Mouse (Mus musculus) embryo, embryonic 11.5 days (tissue): ENCODE measurements around the gene Thada.

Experiments used
- DNase-seq: peaks from one replicate; pipeline ENCODE4 v3.0.0-alpha.2; 2012; ENCODE audit warnings: low read depth, low spot score

Thada gene

DNA sequence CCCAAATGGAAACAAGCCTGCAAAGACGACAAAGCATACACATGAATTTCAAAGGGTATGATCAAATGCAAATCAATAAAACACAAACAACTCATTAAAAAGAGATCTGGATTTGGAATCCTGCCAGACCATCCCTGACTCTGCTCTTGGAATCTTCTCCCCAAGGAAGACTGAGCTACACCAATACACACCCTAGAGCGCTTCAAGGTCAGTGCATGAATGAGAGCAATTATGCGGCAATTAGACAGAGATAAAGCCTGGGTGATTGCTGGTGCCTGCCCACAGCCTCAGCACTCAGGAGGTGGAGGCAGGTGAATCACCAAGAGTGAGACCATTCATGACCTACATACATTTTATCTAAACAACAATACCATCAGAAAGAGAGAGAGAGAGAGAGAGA is 114.7 kb downstream of the Thada start:
- no peak for DNase-seq

DNA sequence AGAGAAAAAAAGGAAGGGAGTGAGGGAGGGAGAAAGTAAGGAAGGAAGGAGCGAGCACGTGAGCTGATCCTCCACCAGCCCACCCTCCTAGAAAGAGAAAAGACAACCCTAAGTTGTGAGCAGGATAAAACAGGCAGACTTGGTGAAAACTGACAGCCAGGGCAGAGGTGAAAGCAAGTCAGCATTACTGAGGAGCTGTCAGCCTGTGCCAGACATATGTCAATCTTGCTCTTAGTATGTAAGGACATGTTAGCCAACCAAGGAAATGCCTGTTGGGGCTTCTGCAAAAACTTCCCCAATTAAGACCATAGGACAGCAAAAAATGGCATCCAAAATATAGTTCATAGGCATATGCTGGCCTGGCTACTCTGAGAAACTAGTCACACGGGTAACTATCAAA is 117.1 kb downstream of the Thada start:
- DNase-seq: no peak

DNA sequence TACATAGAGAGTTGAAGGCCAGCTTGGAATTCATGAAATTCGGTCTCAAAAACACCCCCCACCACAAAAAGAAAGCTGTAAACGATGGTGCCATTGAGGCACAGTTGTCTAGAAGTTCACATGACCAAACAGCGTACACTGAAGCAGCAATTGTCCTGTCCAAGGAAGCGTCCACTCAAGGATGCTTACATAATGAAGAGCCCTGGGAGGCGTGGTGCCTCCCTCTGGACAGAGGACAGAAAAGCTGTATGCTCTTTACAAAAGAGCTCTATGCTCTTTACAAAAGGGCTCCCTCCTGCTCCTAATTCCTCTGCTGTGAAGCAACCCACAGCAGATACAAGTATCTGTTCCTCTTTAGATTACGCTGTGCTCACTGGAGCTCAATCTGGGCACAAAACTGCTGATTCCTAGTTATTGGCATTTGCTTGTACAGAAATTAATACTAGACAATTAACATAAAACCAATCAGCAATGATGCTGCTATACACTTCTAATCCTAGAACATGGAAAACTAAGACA is 123.6 kb downstream of the Thada start:
- no peak for DNase-seq

DNA sequence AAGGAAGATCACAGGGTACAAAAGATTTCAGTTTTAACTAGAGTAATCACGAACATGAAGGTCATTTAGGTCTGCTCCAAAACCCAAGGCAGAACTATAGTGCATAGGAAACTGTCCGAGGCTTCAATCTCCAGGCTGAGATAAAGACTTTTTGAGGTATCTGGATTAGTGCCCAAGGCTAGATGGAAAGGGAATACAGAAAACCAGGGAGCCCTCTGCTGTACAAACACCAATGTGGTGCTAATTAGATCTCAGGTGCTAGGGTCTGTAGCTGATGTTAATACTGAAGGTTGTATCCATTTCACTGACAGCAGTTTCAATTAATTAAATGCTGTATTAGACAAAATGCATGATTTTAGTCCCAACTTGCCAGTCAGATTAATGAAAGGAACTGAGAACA is 124.3 kb downstream of the Thada start:
- no peak for DNase-seq

DNA sequence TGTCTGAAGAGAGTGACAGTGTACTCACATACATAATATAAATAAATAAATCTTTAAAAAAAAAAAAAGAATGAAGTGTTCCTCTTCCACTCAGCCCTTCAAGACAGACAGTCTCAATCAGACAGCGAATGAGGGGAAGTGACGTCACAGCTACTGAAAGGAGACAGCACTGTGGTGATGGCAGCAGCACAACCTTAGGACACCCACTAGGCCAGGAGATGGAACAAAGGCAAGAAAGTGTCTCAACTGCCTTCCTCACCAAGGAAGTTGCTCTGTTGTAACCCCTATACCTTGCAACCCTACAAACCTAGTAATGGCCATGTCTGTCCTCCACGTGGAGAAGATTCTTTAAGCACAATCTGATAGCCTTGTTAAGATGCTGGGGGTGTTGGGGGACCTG is 125.4 kb downstream of the Thada start:
- DNase-seq: no peak

DNA sequence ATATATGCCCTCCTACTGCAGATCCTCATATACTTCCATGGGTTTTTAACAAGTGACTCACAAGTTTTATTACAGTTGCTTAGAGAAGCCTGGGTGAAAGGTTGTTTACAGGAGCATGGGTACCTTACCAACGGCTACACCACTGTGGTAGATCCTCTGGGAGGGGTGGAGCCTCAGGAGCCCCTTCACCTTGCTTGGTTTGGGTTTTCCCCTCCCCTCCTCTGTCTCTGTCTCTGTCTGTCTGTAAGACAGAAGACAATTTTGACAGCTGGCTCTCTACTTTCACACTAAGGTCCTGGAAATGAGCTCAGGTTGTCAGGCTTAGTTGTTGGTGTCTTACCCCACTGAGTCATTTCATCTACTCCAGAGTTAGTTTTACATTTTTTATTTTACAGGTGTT is 130.0 kb downstream of the Thada start:
- no peak for DNase-seq

DNA sequence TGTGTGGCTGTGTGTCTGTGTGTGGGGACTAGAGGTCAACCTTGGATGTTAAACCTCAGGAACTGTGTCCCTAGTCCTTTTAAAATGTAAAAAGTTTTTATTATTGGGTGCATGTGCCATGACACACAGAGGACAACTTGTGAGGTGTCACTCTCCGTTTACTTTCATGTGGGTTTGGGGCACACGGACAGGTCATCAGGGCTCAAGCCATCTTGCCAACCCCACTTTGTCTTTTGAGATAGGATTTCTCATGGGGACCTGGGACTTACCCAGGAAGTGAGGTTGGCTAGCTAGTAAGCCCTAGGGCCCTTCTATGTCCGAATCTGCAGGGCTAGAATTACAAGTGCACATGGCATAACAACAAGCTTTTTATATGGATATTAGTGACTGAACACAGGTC is 130.9 kb downstream of the Thada start:
- no peak for DNase-seq

DNA sequence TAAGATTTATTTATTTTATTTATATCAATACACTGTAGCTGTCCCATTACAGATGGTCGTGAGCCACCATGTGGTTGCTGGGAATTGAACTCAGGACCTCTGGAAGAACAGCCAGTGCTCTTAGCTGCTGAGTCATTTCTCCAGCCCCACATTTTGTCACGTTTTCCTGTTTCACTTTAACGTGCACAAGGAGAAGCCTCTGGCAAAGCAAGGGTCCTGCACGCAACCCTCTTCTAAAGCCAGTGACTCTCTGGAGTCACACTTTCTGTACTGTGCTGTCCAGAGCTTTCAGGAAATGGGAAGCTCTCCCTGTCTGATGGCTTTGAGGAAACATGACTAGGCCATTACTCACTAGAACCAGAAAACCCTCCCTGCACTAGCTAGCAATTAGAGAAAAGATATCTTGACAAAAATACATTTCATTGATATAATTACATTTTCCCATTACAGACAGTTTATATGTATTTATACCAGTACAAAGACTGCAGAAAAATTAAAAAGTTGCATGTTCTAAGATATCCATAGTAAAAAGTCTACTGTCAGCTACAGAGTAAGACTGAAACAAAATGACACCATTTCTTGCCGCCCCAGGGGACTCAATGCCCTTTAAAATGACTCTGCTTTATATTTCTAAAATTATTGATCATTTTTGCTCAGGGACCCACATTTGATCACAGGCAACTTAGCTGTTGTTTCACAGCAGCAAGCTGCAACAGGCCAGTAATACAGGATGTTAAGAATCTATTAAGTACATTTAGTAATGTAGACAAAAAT is 131.6 kb downstream of the Thada start:
- no peak for DNase-seq

DNA sequence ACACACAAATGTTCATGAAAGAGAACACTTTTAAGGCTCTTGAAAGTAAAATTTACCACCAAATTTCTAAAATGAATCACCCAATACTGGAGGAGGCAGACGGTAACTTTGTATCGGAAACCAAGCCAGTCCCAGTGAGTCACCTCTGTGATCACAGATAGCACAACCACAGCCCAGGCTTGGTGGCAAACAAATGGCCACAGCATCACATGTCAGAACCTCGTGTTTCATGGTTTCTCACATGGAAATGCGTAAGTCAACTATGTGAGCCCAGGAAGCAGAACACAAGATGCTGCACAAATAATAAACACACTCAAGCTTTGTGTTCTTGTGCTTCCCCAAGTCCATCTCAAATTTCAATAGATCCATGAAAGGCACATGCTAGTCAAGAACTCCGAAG is 133.1 kb downstream of the Thada start:
- DNase-seq: no peak

DNA sequence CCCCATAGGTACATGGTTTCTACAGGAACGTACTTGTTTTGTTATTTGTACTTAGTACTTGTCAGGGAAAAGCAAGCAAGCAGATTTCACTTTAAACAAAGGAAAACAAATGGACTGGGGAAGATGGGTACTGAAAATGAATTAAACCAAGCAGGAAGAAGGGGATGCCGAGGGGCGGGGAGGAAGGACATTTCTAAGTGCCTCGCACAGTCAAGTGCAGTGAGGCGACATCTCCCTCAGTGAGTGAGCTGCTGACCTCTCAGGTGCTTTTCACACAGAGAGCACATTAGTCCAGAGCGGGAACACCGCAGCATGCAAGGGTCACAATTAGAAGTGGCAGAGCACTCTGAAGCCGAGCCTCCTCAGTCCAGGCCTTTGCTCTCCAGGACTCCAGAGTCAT is 135.0 kb downstream of the Thada start:
- DNase-seq: no peak

DNA sequence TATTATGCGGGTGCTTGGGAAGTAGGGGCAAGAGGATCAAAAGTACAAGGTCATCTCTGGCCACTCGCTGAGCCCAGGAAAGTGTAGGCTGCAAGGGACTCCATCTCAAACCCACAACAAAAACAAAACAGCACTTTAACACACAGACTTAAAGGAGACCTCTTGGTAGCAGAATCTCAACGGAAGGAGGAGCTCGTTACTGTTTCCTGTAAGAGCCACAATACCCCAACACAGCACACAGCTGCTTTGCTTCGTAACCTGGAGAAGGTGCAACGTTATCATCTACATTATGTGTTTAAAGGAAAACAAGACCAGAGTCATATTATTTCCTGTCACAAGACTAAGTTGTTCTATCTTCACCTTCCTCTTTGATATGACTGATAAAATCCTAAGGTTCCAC is 135.5 kb downstream of the Thada start:
- no peak for DNase-seq

DNA sequence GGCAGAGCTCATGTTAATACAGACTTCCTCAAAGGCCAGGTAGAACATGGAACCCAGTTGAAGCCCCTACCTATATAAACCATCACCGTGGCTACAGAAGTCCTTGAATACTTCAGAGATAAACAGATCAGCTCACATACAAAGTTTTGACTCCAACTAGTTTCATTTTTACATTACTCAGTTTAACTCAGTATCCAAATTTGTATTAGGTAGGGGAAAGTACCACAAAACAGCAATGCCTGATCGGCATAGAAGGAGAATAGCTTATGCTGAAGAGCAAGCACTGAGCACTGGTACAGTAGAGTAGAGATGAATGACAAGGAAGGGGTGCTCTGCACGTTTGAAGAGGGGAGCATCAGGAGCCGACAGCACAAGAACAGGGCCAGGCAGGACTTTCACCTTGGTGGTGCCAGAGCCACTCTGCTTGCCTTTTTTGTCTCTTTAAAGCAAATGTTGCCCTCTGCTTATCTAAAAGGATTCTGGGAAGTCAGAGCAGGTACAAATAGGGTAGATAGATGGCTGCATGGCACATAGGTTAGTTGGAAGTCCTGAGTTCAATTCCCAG is 136.0 kb downstream of the Thada start:
- no peak for DNase-seq

DNA sequence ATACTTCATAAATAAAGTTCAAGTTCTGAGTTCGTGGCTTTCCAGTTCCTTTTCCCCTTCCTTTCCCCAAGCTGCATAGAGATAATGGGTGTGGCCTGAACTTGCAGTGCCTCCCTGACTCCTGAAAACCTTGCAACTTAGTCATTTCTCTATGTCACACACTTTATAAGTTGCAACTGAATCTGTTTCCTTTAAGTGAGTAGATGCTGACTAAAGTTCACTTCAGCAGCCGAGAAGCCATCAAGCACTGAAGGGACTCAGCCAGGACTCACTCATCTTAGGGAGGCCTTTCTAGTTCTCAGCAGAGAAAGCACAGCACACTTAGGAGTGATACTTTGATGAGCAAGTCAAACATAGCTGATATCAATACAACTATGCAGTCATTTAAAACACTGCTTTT is 137.5 kb downstream of the Thada start:
- no peak for DNase-seq

DNA sequence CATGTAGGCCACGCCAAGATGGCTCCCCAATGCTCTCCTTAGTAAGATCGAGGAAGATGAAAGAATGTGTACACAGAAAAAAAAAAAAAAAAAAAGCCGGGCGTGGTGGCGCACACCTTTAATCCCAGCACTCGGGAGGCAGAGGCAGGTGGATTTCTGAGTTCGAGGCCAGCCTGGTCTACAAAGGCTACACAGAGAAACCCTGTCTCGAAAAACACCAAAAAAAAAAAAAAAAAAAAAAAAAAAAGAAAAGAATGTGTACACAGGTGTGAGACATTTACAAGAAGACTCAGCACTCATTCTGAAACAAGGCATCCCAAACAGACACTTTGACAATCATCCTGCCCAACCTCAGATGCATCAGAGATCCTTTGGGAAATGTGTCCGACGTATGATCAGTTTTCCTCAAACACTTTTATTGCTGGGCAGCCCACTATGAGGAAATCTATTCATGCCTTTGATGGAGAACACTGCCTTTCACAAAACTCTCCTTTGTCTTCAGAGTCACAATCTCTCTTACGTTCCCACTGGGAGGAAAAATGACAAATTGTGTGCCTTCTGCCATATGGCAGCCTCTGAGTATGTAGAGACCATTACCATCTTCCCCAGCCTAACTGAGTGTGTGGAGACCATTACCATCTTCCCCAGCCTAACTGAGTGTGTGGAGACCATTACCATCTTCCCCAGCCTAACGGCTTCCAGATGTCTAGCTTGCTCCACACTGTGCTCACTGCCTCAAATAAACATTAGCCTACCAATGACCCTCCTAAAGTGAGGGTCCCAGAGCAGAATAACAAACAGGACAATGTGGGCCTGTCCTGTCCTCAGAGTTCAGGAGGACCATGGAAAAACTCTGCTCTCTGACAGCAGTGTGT is 138.7 kb downstream of the Thada start:
- DNase-seq: peak; percentile 16

DNA sequence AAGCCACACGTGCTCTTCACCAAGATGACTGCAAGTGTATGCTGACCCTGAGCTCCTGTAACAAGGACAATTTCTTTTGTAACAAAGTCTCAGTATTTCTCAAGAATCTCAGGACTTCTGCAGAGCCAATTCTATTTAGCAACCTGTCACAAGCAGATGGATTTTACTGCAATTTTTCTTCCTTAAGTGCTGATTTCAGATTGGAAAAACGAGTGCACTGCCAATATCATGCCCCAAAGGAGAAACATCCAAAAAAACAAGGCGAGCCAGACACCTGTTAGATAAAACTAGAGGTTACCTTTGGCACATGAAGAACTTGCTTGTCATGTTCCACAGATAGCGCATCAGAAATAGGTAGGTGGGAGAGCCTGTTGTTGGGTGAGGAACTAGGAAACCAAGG is 143.8 kb downstream of the Thada start:
- no peak for DNase-seq

DNA sequence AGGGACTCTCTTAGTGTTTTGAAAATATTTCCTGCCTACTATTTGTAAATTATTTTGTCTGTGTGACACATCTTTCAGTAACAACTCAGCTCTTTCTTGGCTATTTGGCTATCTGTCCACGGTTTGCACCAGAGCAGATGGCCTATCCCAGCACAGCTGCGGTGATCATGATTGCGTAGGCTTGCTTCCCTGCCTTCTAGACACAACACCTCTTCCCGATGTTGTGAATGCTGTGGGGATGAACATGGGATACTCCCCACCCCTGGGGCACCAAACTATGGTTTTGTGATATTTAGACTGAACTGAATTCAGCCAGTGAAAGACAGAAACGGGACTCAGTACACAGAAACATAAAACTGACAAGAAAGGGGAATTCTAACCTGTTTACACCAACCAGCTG is 144.7 kb downstream of the Thada start:
- no peak for DNase-seq

DNA sequence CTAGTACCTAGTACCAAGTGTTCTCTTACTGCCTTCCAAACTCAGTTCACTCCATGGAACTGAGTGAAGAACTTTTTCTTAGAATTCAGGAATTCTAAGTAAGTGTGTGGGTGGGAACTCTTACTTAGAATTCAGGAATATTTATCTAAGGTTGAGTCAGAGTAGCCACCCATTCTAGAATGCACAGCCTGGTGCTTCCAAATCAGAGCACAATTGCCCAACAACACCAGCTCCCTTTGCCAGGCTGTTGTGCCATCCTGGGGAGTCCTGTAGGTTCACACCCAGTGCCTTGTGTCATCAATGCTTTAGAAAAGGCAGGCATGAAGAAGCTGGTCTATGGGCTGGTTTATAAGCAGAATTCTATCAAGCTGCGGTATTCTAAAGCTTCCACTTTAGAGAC is 145.4 kb downstream of the Thada start:
- no peak for DNase-seq

DNA sequence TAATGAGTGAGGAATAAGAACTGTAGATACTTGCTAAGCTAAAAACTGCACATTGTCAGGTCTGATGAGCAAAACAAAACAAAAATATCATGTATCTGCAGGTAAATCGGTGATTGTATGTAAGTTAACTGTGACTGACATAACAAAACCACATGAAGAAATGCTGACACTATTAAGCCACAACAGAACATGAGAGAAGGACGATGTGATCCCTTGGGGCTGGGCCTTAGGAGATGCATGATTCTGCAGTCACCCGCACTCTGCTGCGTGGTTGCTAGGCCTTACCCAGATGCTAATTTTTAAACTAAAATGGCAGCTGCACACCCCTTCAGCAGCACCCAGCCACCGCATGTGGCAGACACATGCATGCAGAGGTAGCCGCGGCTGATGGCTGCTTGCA is 151.7 kb downstream of the Thada start:
- no peak for DNase-seq

DNA sequence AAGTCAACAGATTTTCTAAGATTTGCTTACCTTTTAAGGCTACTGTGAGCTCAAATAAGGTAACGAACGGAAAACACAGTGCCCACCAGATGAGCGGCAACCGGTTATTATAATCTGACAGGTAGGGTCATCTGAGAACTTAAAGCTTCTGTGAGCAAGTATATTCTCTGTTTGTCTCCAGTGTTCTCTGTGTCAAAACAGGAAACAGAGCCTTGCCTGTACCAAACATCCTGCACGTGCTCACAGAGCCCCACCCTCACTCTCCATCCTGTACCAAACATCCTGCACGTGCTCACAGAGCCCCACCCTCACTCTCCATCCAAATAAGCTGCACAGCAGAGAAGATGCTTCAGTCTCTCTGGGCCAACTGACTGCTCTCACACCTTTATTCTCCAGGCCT is 152.5 kb downstream of the Thada start:
- DNase-seq: no peak

DNA sequence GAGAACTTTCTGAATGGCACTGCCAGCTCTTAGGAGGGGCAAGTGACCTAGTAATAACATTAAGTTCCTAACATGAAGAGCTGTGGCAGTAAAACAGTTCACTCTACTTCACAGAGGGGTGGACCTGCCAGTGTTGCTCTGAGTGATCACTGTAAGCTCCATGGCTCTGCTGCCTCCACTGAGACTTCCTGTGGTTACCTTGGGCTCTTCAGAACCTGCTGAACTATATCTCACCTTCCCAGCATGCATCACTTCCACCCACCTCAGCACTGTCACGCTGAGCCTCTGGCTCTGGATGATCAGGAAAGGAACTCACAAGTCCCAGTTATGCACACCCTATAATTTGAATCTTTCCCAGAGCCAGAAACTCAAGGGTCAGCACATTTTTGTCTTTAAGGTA is 159.9 kb downstream of the Thada start:
- no peak for DNase-seq

DNA sequence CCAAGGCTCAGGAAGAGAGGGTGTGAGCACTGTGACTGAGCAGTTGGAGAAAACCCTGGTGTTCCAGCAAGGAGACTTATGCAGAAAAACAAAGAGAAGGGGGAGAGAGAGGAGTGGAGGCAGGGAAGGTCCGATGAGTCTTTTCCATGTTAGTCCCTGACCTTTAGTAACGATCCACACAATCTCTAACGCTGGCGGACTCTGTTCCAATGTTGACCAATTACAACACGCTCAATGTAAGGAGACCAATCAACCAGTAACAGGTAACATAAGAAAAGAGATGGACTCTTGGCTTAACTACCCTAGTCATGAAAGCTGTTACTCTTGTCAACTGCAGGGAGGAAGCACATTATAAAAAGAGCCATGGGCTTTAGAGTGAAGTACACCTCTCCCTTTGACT is 160.9 kb downstream of the Thada start:
- no peak for DNase-seq

DNA sequence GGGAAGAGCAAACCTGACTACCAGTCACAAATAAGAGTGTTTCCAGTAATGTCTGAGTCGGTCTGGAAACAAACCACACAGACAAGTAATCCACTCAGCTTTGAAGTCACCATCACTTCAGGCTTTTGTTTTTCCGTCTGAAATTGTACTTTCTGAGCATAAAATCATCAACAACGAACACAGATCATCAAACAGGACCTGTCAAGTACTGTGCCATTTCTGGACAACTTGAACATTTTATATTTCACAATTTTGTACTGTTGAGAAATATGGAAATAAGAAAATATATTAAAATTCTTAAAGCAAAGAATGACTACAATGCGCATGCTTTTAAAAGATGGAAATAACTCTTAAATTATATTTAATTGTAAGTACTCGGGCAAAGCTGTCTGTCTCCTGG is 161.9 kb downstream of the Thada start:
- DNase-seq: no peak

DNA sequence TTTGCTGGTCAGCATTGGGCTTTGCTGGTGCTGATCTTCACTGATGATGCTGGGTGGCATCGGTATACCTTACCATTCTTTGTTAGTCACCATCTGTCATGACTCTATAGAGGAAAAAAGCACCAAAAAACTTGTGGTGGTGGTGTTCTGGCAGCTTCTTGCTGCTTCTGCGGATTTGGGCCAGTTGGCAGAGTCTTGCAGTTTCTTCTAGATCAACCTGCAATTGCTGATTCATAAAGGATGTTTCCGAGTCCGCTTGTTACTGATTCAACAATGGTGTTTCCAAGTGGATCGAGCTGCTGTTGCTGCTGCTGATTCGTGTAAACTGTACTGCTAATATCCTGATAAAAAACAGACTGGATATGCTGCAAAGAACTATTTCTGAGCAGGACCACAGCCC is 168.0 kb downstream of the Thada start:
- no peak for DNase-seq
